Mouse (Mus musculus): ENCODE measurements around the gene Amph.

- TF ChIP-seq CTCF (IDR thresholded peaks at IDR 0.05; ENCODE audit: low read depth, low read length) (no peak), POLR2A (IDR thresholded peaks at IDR 0.05; ENCODE audit: extremely low read depth, insufficient read depth, low read length) (no peak)
These were observed 149.1 kb downstream of the Amph start for GRCm38 (mm10) chr13:19097117-19097516.
